Mouse (Mus musculus): Measurements from ENCODE around the gene Cldn4. TPM values are rescaled to one million over a fixed set of nuclear protein-coding genes. Genes with fewer than 3 reads are reported as not detected.
"Not testable (repeated sequence)": the region's sequence is repeated elsewhere in the genome, so short reads cannot be mapped to it uniquely, and the experiment has no call there.

The Cldn4 gene
- total RNA-seq, 2 experiments from 2014 or later, result not detected

GRCm38 (mm10) chr5:134964655-134965054, 17.9 kb upstream of the Cldn4 start:
- DNase-seq (ENCODE audit: low spot score in 2 of 2), result not testable (repeated sequence)

- no peak for DNase-seq (ENCODE audit: low spot score in 2 of 2)
Measured at GRCm38 (mm10) chr5:134963546-134963945, 16.8 kb upstream of the Cldn4 start.

GRCm38 (mm10) chr5:134961519-134961918, 14.8 kb upstream of the Cldn4 start:
- DNase-seq (ENCODE audit: low spot score in 2 of 2), result no peak

- no peak for DNase-seq (ENCODE audit: low spot score in 2 of 2)
Measured at GRCm38 (mm10) chr5:134960430-134960829, 13.7 kb upstream of the Cldn4 start.

GRCm38 (mm10) chr5:134959114-134959513, 12.4 kb upstream of the Cldn4 start:
- no peak for DNase-seq (ENCODE audit: low spot score in 2 of 2)

GRCm38 (mm10) chr5:134955491-134955890, 8.8 kb upstream of the Cldn4 start:
- DNase-seq (ENCODE audit: low spot score in 2 of 2), result no peak

GRCm38 (mm10) chr5:134951053-134951884, 4.5 kb upstream of the Cldn4 start:
- no peak for DNase-seq (ENCODE audit: low spot score in 2 of 2)

- no peak for DNase-seq (ENCODE audit: low spot score in 2 of 2)
Measured at GRCm38 (mm10) chr5:134948085-134948439, 1.3 kb upstream of the Cldn4 start.

GRCm38 (mm10) chr5:134947420-134948084, 818 bp upstream of the Cldn4 start:
- DNase-seq (ENCODE audit: low spot score in 2 of 2), result no peak

GRCm38 (mm10) chr5:134946063-134946856, 474 bp downstream of the Cldn4 start:
- DNase-seq (ENCODE audit: low spot score in 2 of 2), result no peak

GRCm38 (mm10) chr5:134945266-134945959, 1.3 kb downstream of the Cldn4 start:
- DNase-seq (ENCODE audit: low spot score in 2 of 2), result no peak

- DNase-seq (ENCODE audit: low spot score in 2 of 2), result no peak
Measured at GRCm38 (mm10) chr5:134944179-134944578, 2.6 kb downstream of the Cldn4 start.

- DNase-seq (ENCODE audit: low spot score in 2 of 2), result no peak
Measured at GRCm38 (mm10) chr5:134942740-134943139, 4.0 kb downstream of the Cldn4 start.

GRCm38 (mm10) chr5:134941472-134942209, 5.1 kb downstream of the Cldn4 start:
- DNase-seq (ENCODE audit: low spot score in 2 of 2), result no peak

GRCm38 (mm10) chr5:134939554-134939953, 7.2 kb downstream of the Cldn4 start:
- not testable (repeated sequence) for DNase-seq (ENCODE audit: low spot score in 2 of 2)

GRCm38 (mm10) chr5:134939069-134939468, 7.7 kb downstream of the Cldn4 start:
- DNase-seq (ENCODE audit: low spot score in 2 of 2), result no peak

- DNase-seq (ENCODE audit: low spot score in 2 of 2), result no peak
Measured at GRCm38 (mm10) chr5:134936626-134937185, 10.0 kb downstream of the Cldn4 start.

GRCm38 (mm10) chr5:134936051-134936450, 10.7 kb downstream of the Cldn4 start:
- no peak for DNase-seq (ENCODE audit: low spot score in 2 of 2)

GRCm38 (mm10) chr5:134934666-134935065, 12.1 kb downstream of the Cldn4 start:
- no peak for DNase-seq (ENCODE audit: low spot score in 2 of 2)

GRCm38 (mm10) chr5:134933686-134934085, 13.0 kb downstream of the Cldn4 start:
- not testable (repeated sequence) for DNase-seq (ENCODE audit: low spot score in 2 of 2)
